Mouse (Mus musculus) cerebellum, postnatal 36 days (tissue): ENCODE measurements at regions not wholly inside any gene's neighbourhood (a gene's known extent, or its start where the extent isn't known, plus 50 kb on each side); places are given as distances from the start of the nearest gene placed in this dataset.

Experiments
- DNase-seq, 2 experiments: peaks; one replicate each; pipeline ENCODE4 v3.0.0; 2021 to 2022; ENCODE audit warnings: mixed read lengths in 2 of 2

DNA sequence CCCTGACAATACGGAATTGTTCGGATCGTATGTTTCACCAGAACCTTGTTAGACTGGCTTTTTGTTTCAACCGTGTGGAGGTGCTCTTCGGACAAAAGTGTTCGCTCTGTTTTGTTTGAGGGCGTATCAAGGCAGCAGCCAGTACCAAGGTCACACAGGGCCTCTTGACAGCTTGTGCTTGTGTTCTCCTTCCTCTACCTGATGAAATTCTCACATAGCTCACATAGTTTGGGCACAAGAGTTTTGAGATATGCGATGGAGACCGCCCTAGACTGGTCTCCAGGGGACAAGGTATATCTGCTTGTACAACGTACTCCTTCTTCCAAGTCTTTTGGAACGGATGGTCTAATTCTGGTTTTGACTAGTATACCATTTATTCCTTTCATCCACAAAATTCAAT, 70.9 kb upstream of the Hmga2 start:
- DNase-seq: no peak

- no peak for DNase-seq
Observed at GRCm38 (mm10) chr10:120541618-120542017, 65.3 kb upstream of the Hmga2 start.

DNA sequence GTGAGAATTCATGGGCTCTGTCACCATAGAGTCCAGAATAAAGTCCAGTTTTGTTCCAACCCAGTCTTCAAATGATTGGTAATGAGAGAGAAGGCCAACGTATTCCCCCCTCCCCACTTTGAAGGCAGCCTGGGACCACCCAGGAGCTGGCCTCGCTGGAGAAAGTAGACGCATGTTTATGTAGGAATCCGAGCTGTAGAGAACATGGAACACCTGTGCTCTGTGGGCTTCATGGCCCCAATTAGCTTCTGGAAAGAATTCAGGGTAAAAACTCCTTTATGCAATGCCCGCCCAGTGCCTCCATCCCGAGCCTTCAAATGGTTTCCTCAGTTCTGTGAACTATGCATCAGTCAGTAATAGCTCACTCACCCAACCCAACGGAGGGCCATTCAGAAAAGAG, 62.3 kb upstream of the Hmga2 start:
- no peak for DNase-seq

DNA sequence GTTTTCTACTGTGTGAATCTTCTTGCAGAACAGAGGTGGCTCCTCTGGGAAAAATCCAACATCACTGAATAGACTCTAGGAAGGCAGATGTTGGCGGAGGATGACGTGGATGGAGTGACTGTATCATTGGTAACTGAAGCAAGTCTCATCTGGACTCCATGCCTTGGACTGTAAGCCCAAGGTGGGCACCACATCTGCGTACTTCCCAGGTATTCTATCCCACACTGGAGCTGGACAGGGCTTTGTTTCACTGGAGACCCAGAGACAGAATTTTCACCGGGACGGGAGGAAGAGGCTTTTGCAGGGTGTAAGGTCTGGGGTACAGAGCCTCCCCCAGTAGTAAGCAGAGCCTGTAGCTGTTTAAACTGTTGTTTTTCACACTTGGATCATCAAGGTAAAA, 52.1 kb upstream of the Hmga2 start:
- no peak for DNase-seq

GRCm38 (mm10) chr10:120527951-120528350, 51.7 kb upstream of the Hmga2 start:
- no peak for DNase-seq

DNA sequence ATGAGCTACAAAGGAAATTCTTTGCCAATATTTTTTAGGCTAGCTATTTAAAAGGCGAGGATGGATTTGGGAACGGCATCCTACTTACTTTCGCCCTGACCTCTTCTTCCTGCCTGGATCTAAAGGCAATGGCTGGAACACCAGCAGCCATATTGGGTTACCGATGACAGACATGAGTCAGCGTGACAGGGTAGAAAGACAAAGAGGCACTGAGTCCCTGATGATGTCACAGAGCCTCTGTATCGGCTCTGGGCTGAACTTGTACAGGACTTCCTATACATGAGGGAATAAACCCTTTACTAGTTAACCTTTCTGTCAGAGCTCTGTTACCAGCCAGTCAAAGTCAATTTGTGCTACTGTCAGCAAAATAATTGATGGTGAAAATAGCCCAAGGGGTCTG, 50.7 kb upstream of the Hmga2 start:
- DNase-seq: no peak
